Comparison of ENCODE assay signal across 8 mouse cellular contexts in the genomic region with DNA sequence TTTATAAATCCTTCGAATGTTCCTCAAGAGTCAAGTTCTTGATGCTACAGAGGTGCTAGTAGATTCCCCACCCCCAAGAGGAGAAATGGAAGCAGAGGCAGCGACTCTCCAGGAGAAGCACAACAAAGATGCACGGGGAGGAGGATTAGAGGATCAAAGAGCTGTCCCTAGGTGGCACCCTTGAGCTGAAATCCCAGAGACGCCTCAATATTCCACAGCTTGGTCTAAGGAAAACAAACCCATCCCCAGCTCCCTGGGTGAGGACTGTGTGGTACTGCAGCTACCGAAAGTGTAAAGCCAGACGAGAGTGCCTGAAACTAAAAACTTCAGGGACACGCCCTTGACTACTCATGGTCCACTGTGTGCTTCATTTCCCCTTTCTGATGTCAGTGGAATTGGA. TPM values are rescaled to one million over a fixed set of nuclear protein-coding genes. Genes with fewer than 3 reads are reported as not detected.
A peak's percentile ranks its signal among the peaks of the same experiment; 100 is the strongest.
DNase-seq lines count a peak whose midpoint lies in the region; ATAC-seq and TF ChIP-seq lines count a peak whose summit lies in the region.

No protein-coding gene starts in this region.

- peak; percentile 30 for ATAC-seq in granulocyte monocyte progenitor cell, adult 5-6 weeks (replicated peaks; ENCODE audit: poor library complexity, severe bottlenecking)
- ATAC-seq in limb, embryonic 12.5 days (ENCODE audit: insufficient number of reproducible peaks, insufficient read depth, low FRiP score, low TSS enrichment, low read depth): peak; percentile 23; the same call in 1 of the 2 replicates
- ATAC-seq in neural tube, embryonic 12.5 days (ENCODE audit: low FRiP score, low read depth): peak; percentile 45

- no peak overlapping the region for H3K27ac ChIP-seq in limb, embryonic 12.5 days
- no peak overlapping the region for H3K27ac ChIP-seq in neural tube, embryonic 12.5 days

- no peak overlapping the region for H3K4me2 ChIP-seq in limb, embryonic 12.5 days
- H3K4me2 ChIP-seq in neural tube, embryonic 12.5 days (replicated peaks): no peak overlapping the region

- H3K4me1 ChIP-seq in limb, embryonic 12.5 days (replicated peaks): 0 out of 2 replicates have a peak, but pooled peaks cover 3% of the 10 kb centered on the region
- H3K4me1 ChIP-seq in neural tube, embryonic 12.5 days: peaks cover 9% of the 10 kb centered on the region

- peak; percentile 90 for DNase-seq in ZHBTc4 (ENCODE audit: low read depth, low spot score)
- peak; percentile 82 for DNase-seq in embryo, embryonic 11 days
- peak; percentile 77 for DNase-seq in kidney, adult 9 months
- no peak for DNase-seq in c-Kit-positive CD71-positive TER-119-positive erythroid progenitor cells, embryonic 14.5 days (ENCODE audit: low spot score)

- 8% methylated on average over 7 of the region's 7 CpGs for WGBS in limb, embryonic 12.5 days
- WGBS in neural tube, embryonic 12.5 days: 5% methylated on average over 7 of the region's 7 CpGs

- peak; percentile 39 for TF ChIP-seq CTCF in C2C12 (IDR thresholded peaks at IDR 0.05; ENCODE audit: control insufficient read depth, insufficient read depth, insufficient read length)

- H3K9ac ChIP-seq in limb, embryonic 12.5 days (replicated peaks): no peak overlapping the region
- no peak overlapping the region for H3K9ac ChIP-seq in neural tube, embryonic 12.5 days

- no peaks in the 10 kb centered on the region for H3K9me3 ChIP-seq in limb, embryonic 12.5 days
- no peaks in the 10 kb centered on the region for H3K9me3 ChIP-seq in neural tube, embryonic 12.5 days

- no peaks in the 10 kb centered on the region for H3K79me2 ChIP-seq in C2C12 (ENCODE audit: control insufficient read depth, insufficient read depth)

- H3K4me3 ChIP-seq in C2C12 (ENCODE audit: insufficient read depth, poor library complexity, severe bottlenecking): no peak overlapping the region
- H3K4me3 ChIP-seq in limb, embryonic 12.5 days (replicated peaks): no peak overlapping the region
- no peak overlapping the region for H3K4me3 ChIP-seq in neural tube, embryonic 12.5 days

- H3ac ChIP-seq in C2C12 (ENCODE audit: control insufficient read depth, insufficient read length, low read depth): no peak overlapping the region

- no peaks in the 10 kb centered on the region for H3K79me3 ChIP-seq in C2C12 (ENCODE audit: low read depth)

- H3K36me3 ChIP-seq in C2C12 (ENCODE audit: control insufficient read depth, insufficient read depth): no peaks in the 10 kb centered on the region
- H3K36me3 ChIP-seq in limb, embryonic 12.5 days: no peaks in the 10 kb centered on the region
- no peaks in the 10 kb centered on the region for H3K36me3 ChIP-seq in neural tube, embryonic 12.5 days

- H3K27me3 ChIP-seq in C2C12 (ENCODE audit: control insufficient read depth, insufficient read depth, insufficient read length): no peaks in the 10 kb centered on the region
- no peaks in the 10 kb centered on the region for H3K27me3 ChIP-seq in limb, embryonic 12.5 days
- H3K27me3 ChIP-seq in neural tube, embryonic 12.5 days (replicated peaks): 0 out of 2 replicates have a peak, but pooled peaks cover 7% of the 10 kb centered on the region

TF ChIP-seq in C2C12, 6 proteins besides CTCF, POLR2A, EP300 and RAD21:
- no peak for TF ChIP-seq MYOG (IDR thresholded peaks at IDR 0.05; ENCODE audit: control insufficient read depth, extremely low read depth, insufficient read length)
- TF ChIP-seq USF1 (IDR thresholded peaks at IDR 0.05; ENCODE audit: low read depth): no peak
- TF ChIP-seq MAX (IDR thresholded peaks at IDR 0.05): no peak
- TF ChIP-seq MYOD1 (IDR thresholded peaks at IDR 0.05; ENCODE audit: control insufficient read depth, insufficient read length, low read depth): no peak
- TF ChIP-seq FOSL1 (IDR thresholded peaks at IDR 0.05; ENCODE audit: insufficient read depth, low read length, poor library complexity, severe bottlenecking): no peak
- TF ChIP-seq CEBPB (IDR thresholded peaks at IDR 0.05; ENCODE audit: low read depth): no peak
TF ChIP-seq in C2C12: peak in this region for 0.

RNA-seq across cellular contexts. Expression of a gene that starts 2.8 kb away (rescaled TPM):
- polyA plus RNA-seq in C2C12 (2012; fragmentation: generic; extraction: Trizol): not detected
- not detected in 2 replicates for total RNA-seq in granulocyte monocyte progenitor cell, adult 5-6 weeks (2014; fragmentation: Nextera tagmentation)
- not detected in 2 replicates for total RNA-seq in granulocyte monocyte progenitor cell, adult 5-6 weeks (2017)
- not detected in 2 replicates for polyA plus RNA-seq in limb, embryonic 12.5 days (2016; fragmentation: Nextera tagmentation; extraction: Ambion mirVana)
- polyA plus RNA-seq in neural tube, embryonic 12.5 days (2016; fragmentation: Nextera tagmentation; extraction: Ambion mirVana): 0.05 TPM in 1 of 2 replicates, not detected in the other

RNA-seq across cellular contexts. Expression of a gene that starts 4.3 kb away (rescaled TPM):
- polyA plus RNA-seq in C2C12 (2012; fragmentation: generic; extraction: Trizol): 6.0 TPM
- 4.7 and 14.4 TPM in 2 replicates for total RNA-seq in granulocyte monocyte progenitor cell, adult 5-6 weeks (2014; fragmentation: Nextera tagmentation)
- total RNA-seq in granulocyte monocyte progenitor cell, adult 5-6 weeks (2017): 7.7 and 7.8 TPM in 2 replicates
- 21.5 and 23.3 TPM in 2 replicates for polyA plus RNA-seq in limb, embryonic 12.5 days (2016; fragmentation: Nextera tagmentation; extraction: Ambion mirVana)
- 19.1 and 20.3 TPM in 2 replicates for polyA plus RNA-seq in neural tube, embryonic 12.5 days (2016; fragmentation: Nextera tagmentation; extraction: Ambion mirVana)

RNA-seq across cellular contexts. Expression of a gene that starts 47.2 kb away (rescaled TPM):
- not detected for polyA plus RNA-seq in C2C12 (2012; fragmentation: generic; extraction: Trizol)
- not detected in 2 replicates for total RNA-seq in granulocyte monocyte progenitor cell, adult 5-6 weeks (2014; fragmentation: Nextera tagmentation)
- not detected in 2 replicates for total RNA-seq in granulocyte monocyte progenitor cell, adult 5-6 weeks (2017)
- polyA plus RNA-seq in limb, embryonic 12.5 days (2016; fragmentation: Nextera tagmentation; extraction: Ambion mirVana): not detected in 2 replicates
- polyA plus RNA-seq in neural tube, embryonic 12.5 days (2016; fragmentation: Nextera tagmentation; extraction: Ambion mirVana): not detected in 2 replicates
